Mouse (Mus musculus): ENCODE data around the gene Dmrtc1c2. TPM values are rescaled to one million over a fixed set of nuclear protein-coding genes. Genes with fewer than 3 reads are reported as not detected.
"Not testable (repeated sequence)": the region's sequence is repeated elsewhere in the genome, so short reads cannot be mapped to it uniquely, and the experiment has no call there.

Dmrtc1c2 gene
- not detected for total RNA-seq (2021)
- long read RNA-seq, experiment 1, result 0 reads
- long read RNA-seq, experiment 2, result 0 reads

DNA sequence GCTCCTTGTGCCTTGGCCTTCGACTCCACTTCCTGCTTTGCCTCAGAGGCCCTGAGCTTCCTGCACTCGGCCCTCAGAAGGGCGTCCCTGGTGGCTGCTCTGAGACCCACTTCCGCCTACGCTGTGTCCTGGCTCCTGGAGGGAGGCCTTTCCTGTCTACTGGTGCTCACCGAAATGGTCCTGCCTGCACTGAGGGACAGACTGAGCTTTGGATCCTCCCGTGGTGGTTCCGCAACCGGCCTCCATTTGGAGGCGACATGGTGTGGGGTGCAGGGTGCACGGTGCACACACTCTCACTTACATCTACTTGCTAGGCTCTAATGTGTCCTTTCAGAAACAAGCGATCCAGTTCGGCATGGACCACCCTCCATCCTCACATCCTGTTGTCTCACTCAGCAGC is at the start of gene Dmrtc1c2:
TSS of gene Dmrtc1c2 (minus strand) at position 101 of the 400 bp plus-strand sequence.
- not testable (repeated sequence) for DNase-seq (ENCODE audit: low spot score in 2 of 2)

DNA sequence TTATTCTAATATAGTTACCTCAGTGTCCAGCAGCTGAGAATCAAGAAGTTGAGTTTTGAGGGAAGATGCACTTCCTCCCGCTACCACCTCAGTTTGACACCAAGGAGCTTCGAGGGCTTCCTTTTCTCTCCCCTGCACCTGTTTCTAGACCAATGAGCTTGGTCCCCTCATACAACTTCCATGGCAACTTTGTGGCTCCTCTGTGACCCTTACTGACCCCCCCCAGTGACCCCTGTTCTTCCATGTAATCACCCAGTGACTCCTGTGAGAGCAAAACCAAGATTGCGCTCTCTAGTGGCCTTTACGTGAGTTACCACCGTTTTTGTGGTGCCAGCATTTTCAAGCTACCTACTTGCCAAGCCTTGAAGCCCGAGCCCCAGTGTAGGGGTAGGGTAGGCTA is 13.5 kb upstream of the Dmrtc1c2 start, which contains the start of gene 1700031F05Rik:
TSS of gene 1700031F05Rik (minus strand) at position 101 of the 400 bp plus-strand sequence.
- no peak for DNase-seq (ENCODE audit: low spot score in 2 of 2)

DNA sequence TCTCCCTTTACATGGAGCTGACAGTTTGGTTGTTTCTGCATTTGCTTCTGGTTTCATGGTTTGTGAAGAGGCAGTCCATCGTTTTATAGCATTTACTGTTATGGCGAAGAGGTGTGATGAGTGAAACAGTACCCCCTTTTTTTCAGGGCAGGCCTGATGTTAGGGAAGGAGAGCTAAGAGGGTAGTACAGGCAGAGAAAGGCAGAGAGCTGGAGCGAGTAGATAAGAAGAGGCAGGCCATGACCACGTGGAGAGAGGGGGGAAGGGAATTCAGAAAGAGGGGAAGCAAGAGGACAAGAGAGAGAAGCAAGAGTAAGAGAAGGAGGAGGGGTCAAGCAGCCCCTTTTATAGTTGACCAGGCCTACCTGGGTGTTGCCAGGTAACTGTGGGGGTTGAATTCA is 42.1 kb downstream of the Dmrtc1c2 start:
- no peak for DNase-seq (ENCODE audit: low spot score in 2 of 2)

DNA sequence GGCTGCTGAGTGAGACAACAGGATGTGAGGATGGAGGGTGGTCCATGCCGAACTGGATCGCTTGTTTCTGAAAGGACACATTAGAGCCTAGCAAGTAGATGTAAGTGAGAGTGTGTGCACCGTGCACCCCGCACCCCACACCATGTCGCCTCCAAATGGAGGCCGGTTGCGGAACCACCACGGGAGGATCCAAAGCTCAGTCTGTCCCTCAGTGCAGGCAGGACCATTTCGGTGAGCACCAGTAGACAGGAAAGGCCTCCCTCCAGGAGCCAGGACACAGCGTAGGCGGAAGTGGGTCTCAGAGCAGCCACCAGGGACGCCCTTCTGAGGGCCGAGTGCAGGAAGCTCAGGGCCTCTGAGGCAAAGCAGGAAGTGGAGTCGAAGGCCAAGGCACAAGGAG is 51.8 kb downstream of the Dmrtc1c2 start, which contains the start of gene Dmrtc1c1:
TSS of gene Dmrtc1c1 (plus strand) at position 301 of the 400 bp plus-strand sequence.
- not testable (repeated sequence) for DNase-seq (ENCODE audit: low spot score in 2 of 2)

Other genes with a start within 250 kb of the Dmrtc1c2 start
- 10 to 100 TPM; 13.0 to 15.9 TPM for gene Phka1, start 210.4 kb downstream of the Dmrtc1c2 start, total RNA-seq (2021)
- 1 to 10 TPM in 1 of 2 experiments, not detected in 1; 5.8 TPM for gene Gm3880, start 167.6 kb downstream of the Dmrtc1c2 start, total RNA-seq (2021)
- not detected for gene Gm9112, start 147.0 kb downstream of the Dmrtc1c2 start, total RNA-seq (2021)
- gene Dmrtc1b, start 146.8 kb downstream of the Dmrtc1c2 start, total RNA-seq (2021), result not detected
- gene Dmrtc1c1, start 51.7 kb downstream of the Dmrtc1c2 start, total RNA-seq (2021), result not detected
- gene 1700031F05Rik, start 13.4 kb upstream of the Dmrtc1c2 start, total RNA-seq (2021), result not detected
- 1 to 10 TPM in 1 of 2 experiments, under 1 TPM in 1; 0.50 to 4.5 TPM for gene Dmrtc1a, start 54.1 kb upstream of the Dmrtc1c2 start, total RNA-seq (2021)
- not detected for gene 1700011M02Rik, start 54.3 kb upstream of the Dmrtc1c2 start, total RNA-seq (2021)
- gene 1700018G05Rik, start 73.8 kb upstream of the Dmrtc1c2 start, total RNA-seq (2021), result 1 to 10 TPM in 1 of 2 experiments, not detected in 1; 9.2 TPM

Measured in adrenal gland, adult 18-20 months (tissue).